Mouse (Mus musculus): ENCODE data around the gene Yju2.

GRCm38 (mm10) chr17:55960791-55961190 is 1.9 kb downstream of the Yju2 start:
- TF ChIP-seq CTCF (IDR thresholded peaks at IDR 0.05; ENCODE audit: borderline replicate concordance, control insufficient read depth, extremely low read depth, insufficient read depth, low read length, poor library complexity) (no peak), POLR2A (IDR thresholded peaks at IDR 0.05; ENCODE audit: control insufficient read depth, extremely low read depth, insufficient read depth, low read length, poor library complexity) (no peak)
